Mouse (Mus musculus): ENCODE measurements around the gene Gm28038.

Gene Gm28038

GRCm38 (mm10) chr2:30345971-30346676 lies 65.3 kb downstream of the Gm28038 start:
- in situ Hi-C loops (cut with MseI, MboI): no loop called here

GRCm38 (mm10) chr2:30349196-30349595 lies 68.4 kb downstream of the Gm28038 start:
- in situ Hi-C loops (cut with MseI, MboI): no loop called here
